Mouse (Mus musculus) heart, postnatal 0 days (tissue): ENCODE measurements around the gene Zfp945.

Experiments used
- CTCF ChIP-seq: IDR thresholded peaks from 2 replicates; pipeline ENCODE4 v1.5.1; 2016; ENCODE audit warnings: antibody characterized with exemption, control low read depth, low read depth
- EP300 ChIP-seq: IDR thresholded peaks from 2 replicates; pipeline ENCODE4 v1.6.1; 2016; ENCODE audit warnings: antibody characterized with exemption, low read depth

GRCm38 (mm10) chr17:22888302-22888701 lies 21.4 kb upstream of the Zfp945 start:
- TF ChIP-seq CTCF (no peak), EP300 (no peak)
